Mouse (Mus musculus) spleen, adult 12 weeks (tissue): ENCODE measurements around the gene Tmed2.
"Not testable (repeated sequence)": the region's sequence is repeated elsewhere in the genome, so short reads cannot be mapped to it uniquely, and the experiment has no call there.

Experiments used
- DNase-seq: peaks from one replicate; pipeline ENCODE4 v3.0.0; 2022; ENCODE audit warnings: low spot score

The Tmed2 gene

GRCm38 (mm10) chr5:124578633-124579317, 38.3 kb downstream of the Tmed2 start, which contains the start of the genes Eif2b1 and Gtf2h3:
Gene Eif2b1, minus strand, starts transcription at chr5:124579131.
Gene Gtf2h3, plus strand, starts transcription at chr5:124579140.
- DNase-seq = peak; percentile 88

DNA sequence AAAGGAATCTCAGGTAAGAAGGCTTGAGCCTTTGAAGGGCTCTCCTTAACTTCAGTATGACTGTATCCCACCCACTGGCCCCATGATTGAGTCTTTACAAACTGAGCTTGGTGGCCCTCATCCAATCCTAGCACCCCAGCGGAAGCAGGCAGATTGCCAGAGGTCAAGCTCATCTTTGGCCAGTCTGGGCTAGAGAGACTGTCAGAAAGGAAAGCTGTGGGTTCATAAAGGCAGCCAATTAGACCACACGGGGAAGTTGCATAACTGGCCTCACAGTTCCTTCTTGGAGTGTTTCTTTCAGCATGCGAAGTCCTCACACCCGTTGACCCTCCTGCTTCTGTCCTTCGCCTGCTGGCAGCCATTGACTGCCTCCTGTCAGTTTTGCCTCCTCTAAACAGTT, 42.0 kb downstream of the Tmed2 start:
- no peak for DNase-seq

- DNase-seq = no peak
Measured at GRCm38 (mm10) chr5:124592768-124593167, 52.3 kb downstream of the Tmed2 start.

DNA sequence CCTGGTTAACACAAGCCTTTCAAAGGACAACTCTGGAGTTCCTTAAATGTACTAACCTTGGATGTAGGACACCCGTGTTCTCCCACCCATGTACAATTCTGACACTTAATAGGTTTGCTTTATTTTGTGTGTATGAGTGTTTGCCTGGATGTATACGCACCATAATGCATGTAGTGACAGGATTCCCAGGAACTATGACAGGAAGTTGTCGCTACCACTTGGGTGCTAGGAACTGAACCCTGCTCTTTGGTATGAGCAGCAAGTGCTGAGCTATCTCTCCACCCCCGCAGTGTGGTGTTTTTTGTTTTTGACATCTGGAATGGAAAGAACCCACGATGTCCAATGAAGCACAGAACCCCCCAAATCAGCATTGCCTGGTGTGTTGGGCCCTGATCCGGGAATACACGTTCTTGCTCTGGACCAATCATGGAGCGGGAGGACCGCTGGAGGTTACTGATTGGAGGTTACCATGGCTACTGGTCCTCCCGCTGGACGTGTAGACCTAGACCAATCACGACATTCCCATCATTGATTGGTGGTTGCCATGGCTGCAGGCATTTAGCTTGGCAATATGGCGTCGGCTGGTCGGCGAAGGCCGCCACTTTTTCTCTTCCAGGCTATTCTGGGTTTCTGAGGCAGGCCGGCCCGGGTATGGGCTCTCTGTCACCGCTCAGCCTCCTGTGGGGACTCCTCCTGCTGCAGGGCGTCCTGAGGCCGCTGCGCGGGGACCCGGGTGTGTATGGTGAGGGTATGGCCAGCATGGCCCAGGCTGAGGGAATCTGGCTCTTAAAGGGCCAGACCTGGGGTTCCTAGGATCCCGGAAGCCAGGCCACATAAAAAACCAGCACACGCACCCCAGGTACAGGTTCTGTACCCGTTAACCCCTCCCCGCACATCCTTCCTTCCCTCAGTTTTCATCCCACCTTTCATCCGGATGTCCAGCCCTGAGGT, 58.0 kb downstream of the Tmed2 start:
- DNase-seq = peak; percentile 55

DNA sequence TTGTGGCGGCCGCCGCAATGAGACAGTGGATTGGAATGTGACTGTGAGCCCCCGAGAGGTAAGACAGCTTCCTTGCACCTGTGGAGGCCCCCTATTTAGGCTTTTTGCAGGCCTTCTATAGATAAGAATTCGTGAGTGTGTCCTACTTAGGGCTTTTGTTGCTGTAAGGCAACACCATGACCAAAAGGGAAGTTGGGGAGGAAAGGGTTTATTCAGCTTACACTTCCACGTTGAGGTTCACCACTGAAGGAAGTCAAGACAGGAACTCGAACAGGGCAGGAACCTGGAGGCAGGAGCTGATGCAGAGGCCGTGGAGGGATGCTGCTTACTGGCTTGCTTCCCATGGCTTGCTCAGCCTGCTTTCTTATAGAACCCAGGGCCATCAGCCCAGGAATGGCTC, 59.2 kb downstream of the Tmed2 start:
- not testable (repeated sequence) for DNase-seq
